Mouse (Mus musculus) thymus, postnatal 10 days (tissue): ENCODE measurements around the gene Gnl1.
"Not testable (repeated sequence)": the region's sequence is repeated elsewhere in the genome, so short reads cannot be mapped to it uniquely, and the experiment has no call there.

Experiments used
- DNase-seq, 2 experiments: peaks; one replicate each; pipeline ENCODE4 v3.0.0; 2021; ENCODE audit warnings: low spot score in 2 of 2

The Gnl1 gene

GRCm38 (mm10) chr17:35994175-35994878, 14.7 kb downstream of the Gnl1 start:
- peak; percentile 67 to 71 for DNase-seq

- no peak for DNase-seq
Measured at GRCm38 (mm10) chr17:35994879-35995240, 15.2 kb downstream of the Gnl1 start.

GRCm38 (mm10) chr17:35996949-35997348, 17.3 kb downstream of the Gnl1 start:
- peak; percentile 98 to 100 for DNase-seq

- peak; percentile 39 to 50 for DNase-seq
Measured at GRCm38 (mm10) chr17:35997713-35998510, 18.3 kb downstream of the Gnl1 start.

GRCm38 (mm10) chr17:35998545-35999305, 19.1 kb downstream of the Gnl1 start:
- peak in 1 of 2 experiments; percentile 34 for DNase-seq

- DNase-seq: peak; percentile 81 to 84
Measured at GRCm38 (mm10) chr17:35999356-35999755, 19.7 kb downstream of the Gnl1 start.

GRCm38 (mm10) chr17:36000349-36000748, 20.7 kb downstream of the Gnl1 start:
- DNase-seq: no peak

GRCm38 (mm10) chr17:36001121-36001897, 21.7 kb downstream of the Gnl1 start:
- no peak for DNase-seq

- DNase-seq: no peak
Measured at GRCm38 (mm10) chr17:36001966-36002365, 22.3 kb downstream of the Gnl1 start.

GRCm38 (mm10) chr17:36003331-36003730, 23.7 kb downstream of the Gnl1 start:
- no peak for DNase-seq

- not testable (repeated sequence) for DNase-seq
Measured at GRCm38 (mm10) chr17:36004409-36004808, 24.8 kb downstream of the Gnl1 start.

GRCm38 (mm10) chr17:36014977-36015376, 35.3 kb downstream of the Gnl1 start:
- DNase-seq: no peak

- no peak for DNase-seq
Measured at GRCm38 (mm10) chr17:36017046-36017445, 37.4 kb downstream of the Gnl1 start.

GRCm38 (mm10) chr17:36018979-36019378, 39.3 kb downstream of the Gnl1 start:
- no peak for DNase-seq

- DNase-seq: no peak
Measured at GRCm38 (mm10) chr17:36019519-36019918, 39.9 kb downstream of the Gnl1 start.

GRCm38 (mm10) chr17:36020191-36021073, 40.8 kb downstream of the Gnl1 start, which contains the start of gene H2-T24:
H2-T24 (minus strand) TSS chr17:36020560.
- peak; percentile 71 to 75 for DNase-seq

GRCm38 (mm10) chr17:36021309-36021708, 41.7 kb downstream of the Gnl1 start:
- no peak for DNase-seq

- DNase-seq: no peak
Measured at GRCm38 (mm10) chr17:36022098-36022497, 42.4 kb downstream of the Gnl1 start.

GRCm38 (mm10) chr17:36022922-36023321, 43.3 kb downstream of the Gnl1 start:
- DNase-seq: no peak
